Mouse (Mus musculus) v-Abl transformed pro-B cells (cell line): Measurements from ENCODE around the gene Tbc1d25.

Source experiments
- in situ Hi-C, 2 experiments: fragments of 400-800 bp; cut with MboI; formaldehyde crosslinking; loops; one replicate each; pipeline ENCODE4 v1.15.1; 2025; ENCODE audit not compliant: unreplicated experiment in 2 of 2

Gene Tbc1d25

DNA sequence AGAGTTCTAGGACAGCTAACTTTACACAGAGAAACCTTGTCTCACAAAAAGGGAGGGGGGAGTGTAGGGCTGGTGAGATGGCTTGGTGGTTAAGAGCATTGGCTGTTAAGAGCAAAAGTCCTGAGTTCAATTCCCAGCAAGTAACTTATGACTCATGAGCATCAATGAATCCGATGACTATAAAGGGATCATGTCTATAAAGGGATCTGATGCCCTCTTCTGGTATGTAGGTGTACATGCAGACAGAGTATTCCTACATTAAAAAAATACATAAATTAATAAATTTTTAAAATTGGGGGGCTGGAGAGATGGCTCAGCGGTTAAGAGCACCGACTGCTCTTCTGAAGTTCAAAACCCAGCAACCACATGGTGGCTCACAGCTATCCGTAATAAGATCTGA is 60.7 kb downstream of the Tbc1d25 start:
- in situ Hi-C loops, result loop anchor here in 1 of 2 experiments (25.0 kb wide), 1 partner anchor 203 kb away; the partner anchor contains the start of genes Gm10490, Gm10491 and Pcsk1n

DNA sequence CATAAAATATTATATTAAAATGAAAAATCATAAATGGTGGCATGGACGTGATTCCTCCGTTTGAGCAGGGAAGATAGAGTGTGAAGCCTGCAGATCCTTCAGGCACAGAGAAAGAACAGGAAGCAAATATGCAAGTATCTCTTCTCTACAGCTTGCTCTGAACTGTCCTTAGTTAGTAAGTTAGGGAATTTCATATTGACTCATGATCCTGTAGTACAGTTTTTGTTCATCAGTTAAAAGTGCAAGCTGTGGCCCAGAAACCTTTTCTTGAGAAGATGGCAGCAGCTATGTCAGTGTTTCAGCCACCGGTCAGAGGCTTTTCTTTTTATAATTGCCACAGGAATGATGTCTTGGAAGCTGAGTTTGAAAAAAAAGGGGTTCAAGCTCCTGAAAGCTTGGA is 71.0 kb downstream of the Tbc1d25 start:
- in situ Hi-C loops, result loop anchor here (5.0 to 25.0 kb wide), 2 partner anchors 193 kb away; partner anchors contain the start of genes Gm10490 (in 1 of the 2), Gm10491 (in 1 of the 2) and Pcsk1n (in 1 of the 2)
